Comparison of ENCODE assay signal across 8 mouse cellular contexts in the genomic region with DNA sequence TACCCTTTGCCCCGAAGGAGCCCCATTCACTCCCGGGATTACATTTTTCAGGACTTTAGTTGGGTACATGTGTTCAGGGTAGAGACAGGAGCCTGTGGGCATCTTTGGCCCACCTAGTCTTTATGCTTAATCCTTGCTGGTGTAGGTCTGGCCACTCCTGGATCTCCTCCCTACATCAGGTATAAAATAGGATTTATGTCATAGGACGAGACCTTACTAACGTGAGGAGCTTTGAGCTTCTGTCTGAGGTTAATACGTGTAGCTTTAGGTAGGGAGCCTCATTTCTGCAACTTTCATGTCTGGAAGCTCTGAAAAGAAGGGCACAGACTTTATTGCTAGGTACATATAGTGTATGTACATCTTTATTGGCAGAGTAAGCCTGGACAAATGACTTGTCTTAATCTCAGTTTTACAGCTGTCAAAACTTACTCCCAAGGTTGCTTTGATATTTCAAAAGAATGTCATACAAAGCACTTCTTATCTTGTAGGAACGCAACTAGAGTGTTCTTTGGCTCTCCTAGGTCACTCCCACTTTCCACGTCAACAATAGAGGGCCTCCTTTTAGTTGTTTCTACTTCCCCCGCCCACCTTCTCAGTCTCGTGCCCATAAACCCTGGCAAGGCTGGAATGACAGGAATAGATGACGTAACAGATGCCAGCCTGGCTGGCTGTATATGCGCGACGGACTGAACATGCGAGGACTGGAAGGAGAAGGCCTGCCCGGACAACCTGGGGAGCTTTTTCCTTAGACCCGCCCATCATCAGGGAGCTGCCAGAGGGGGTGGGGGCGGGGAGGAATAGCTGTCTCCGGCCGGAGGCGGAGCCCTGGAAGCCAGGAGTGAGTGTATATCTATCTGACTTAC. TPM values are rescaled to one million over a fixed set of nuclear protein-coding genes. Genes with fewer than 3 reads are reported as not detected.
DNase-seq lines count a peak whose midpoint lies in the region; TF ChIP-seq lines count a peak whose summit lies in the region.

No protein-coding gene starts in this region.

- no peak for TF ChIP-seq POLR2A in cortical plate, adult 2 months (IDR thresholded peaks at IDR 0.05; ENCODE audit: extremely low read depth, insufficient read depth, low read length)

- peaks cover 5% of the 10 kb centered on the region; the same call in 1 of the 2 replicates for H3K4me1 ChIP-seq in cortical plate, adult 2 months (ENCODE audit: control insufficient read depth, insufficient read depth, low read length)

- peaks cover 6% of the 10 kb centered on the region; the same call in 1 of the 2 replicates for H3K36me3 ChIP-seq in macrophage (ENCODE audit: inconsistent target)

- TF ChIP-seq CTCF in cortical plate, adult 2 months (IDR thresholded peaks at IDR 0.05; ENCODE audit: extremely low read depth, insufficient read depth, low read length), result no peak
- TF ChIP-seq CTCF in left cerebral cortex, adult 2 months (IDR thresholded peaks at IDR 0.05), result no peak

- intact Hi-C loops in gastrocnemius, postnatal 14 days (cut with DNase I; ENCODE audit: low total_unique reads), result no loop called here
- intact Hi-C loops in left cerebral cortex, adult 2 months (cut with DNase I), result loop anchor here (2.0 to 5.0 kb wide), 2 partner anchors 37 to 231 kb away; a partner anchor contains a TSS

- peak; percentile 84 for DNase-seq in adipocyte (ENCODE audit: low spot score)
- peak; percentile 59 for DNase-seq in gastrocnemius, postnatal 14 days
- peak; percentile 89 for DNase-seq in induced T-regulatory cell, adult 2 months (ENCODE audit: low read depth)
- DNase-seq in left cerebral cortex, adult 2 months (ENCODE audit: extremely low spot score in 1 of 2, low spot score in 2 of 2), result peak; percentile 31 to 41
- peak; percentile 59 to 76 for DNase-seq in right cerebral cortex, postnatal 10 days (ENCODE audit: low spot score in 2 of 2)
- DNase-seq in urinary bladder, postnatal 36 days (ENCODE audit: low spot score in 2 of 2), result peak; percentile 79 to 88

- peaks cover 27% of the 10 kb centered on the region for H3K79me2 ChIP-seq in macrophage (ENCODE audit: inconsistent target)

- no peak overlapping the region for H3K27ac ChIP-seq in cortical plate, adult 2 months (ENCODE audit: insufficient read depth, low read length)
- peak overlapping the region; percentile 86 for H3K27ac ChIP-seq in left cerebral cortex, adult 2 months
- H3K27ac ChIP-seq in macrophage, result peak overlapping the region; percentile 35

- H3K4me3 ChIP-seq in cortical plate, adult 2 months (ENCODE audit: insufficient read depth, low read length), result peak overlapping the region; percentile 86
- peak overlapping the region; percentile 79 for H3K4me3 ChIP-seq in left cerebral cortex, adult 2 months
- peak overlapping the region; percentile 89 for H3K4me3 ChIP-seq in macrophage (ENCODE audit: inconsistent target)

- WGBS in macrophage (ENCODE audit: missing documents), result 20% methylated on average over 20 of the region's 20 CpGs

RNA-seq across cellular contexts. Expression of a gene that starts 0.7 kb away (rescaled TPM):
- polyA plus RNA-seq in cortical plate, adult 2 months (2012; rRNA removed), result 55.0 and 56.1 TPM in 2 replicates
- 10 to 100 TPM; 18.3 to 18.7 TPM for total RNA-seq in gastrocnemius, postnatal 14 days (2021)
- 10 to 100 TPM; 45.9 to 47.9 TPM for total RNA-seq in left cerebral cortex, adult 2 months (2021)
- 10 to 100 TPM in 2 of 26 experiments, 1 to 10 TPM in 23, under 1 TPM in 1; 0.87 to 11.5 (median 2.3) TPM for total RNA-seq in macrophage (2018; cell fraction: chromatin; rRNA removed)
- total RNA-seq in macrophage (2018; cell fraction: cytosol; rRNA removed), result 10 to 100 TPM in 24 of 26 experiments, 1 to 10 TPM in 2; 8.2 to 24.7 (median 16.7) TPM
- total RNA-seq in macrophage (2018; cell fraction: nucleus; rRNA removed), result 10 to 100 TPM in 15 of 26 experiments, 1 to 10 TPM in 11; 5.1 to 25.3 (median 11.7) TPM
- 12.4 to 23.2 TPM (median 22.9 TPM) in 3 replicates for polyA plus RNA-seq in macrophage (2018)

RNA-seq across cellular contexts. Expression of a gene that starts 10.2 kb away (rescaled TPM):
- polyA plus RNA-seq in cortical plate, adult 2 months (2012; rRNA removed), result not detected in 2 replicates
- not detected for total RNA-seq in gastrocnemius, postnatal 14 days (2021)
- not detected for total RNA-seq in left cerebral cortex, adult 2 months (2021)
- total RNA-seq in macrophage (2018; cell fraction: chromatin; rRNA removed), result not detected
- total RNA-seq in macrophage (2018; cell fraction: cytosol; rRNA removed), result not detected
- not detected for total RNA-seq in macrophage (2018; cell fraction: nucleus; rRNA removed)
- not detected in 3 replicates for polyA plus RNA-seq in macrophage (2018)

RNA-seq across cellular contexts. Expression of a gene that starts 37.0 kb away (rescaled TPM):
- 0.23 TPM in 1 of 2 replicates, not detected in the other for polyA plus RNA-seq in cortical plate, adult 2 months (2012; rRNA removed)
- not detected for total RNA-seq in gastrocnemius, postnatal 14 days (2021)
- not detected for total RNA-seq in left cerebral cortex, adult 2 months (2021)
- not detected for total RNA-seq in macrophage (2018; cell fraction: chromatin; rRNA removed)
- total RNA-seq in macrophage (2018; cell fraction: cytosol; rRNA removed), result under 1 TPM in 1 of 26 experiments, not detected in 25; 0.14 TPM
- not detected for total RNA-seq in macrophage (2018; cell fraction: nucleus; rRNA removed)
- polyA plus RNA-seq in macrophage (2018), result not detected in 3 replicates

RNA-seq across cellular contexts. Expression of a gene that starts 37.5 kb away (rescaled TPM):
- 0.11 and 0.21 TPM in 2 replicates for polyA plus RNA-seq in cortical plate, adult 2 months (2012; rRNA removed)
- total RNA-seq in gastrocnemius, postnatal 14 days (2021), result 1 to 10 TPM; 5.0 to 6.6 TPM
- total RNA-seq in left cerebral cortex, adult 2 months (2021), result 10 to 100 TPM in 1 of 2 experiments, 1 to 10 TPM in 1; 8.8 to 12.1 TPM
- 1 to 10 TPM in 2 of 26 experiments, under 1 TPM in 6, not detected in 18; 0.69 to 1.2 (median 0.83) TPM for total RNA-seq in macrophage (2018; cell fraction: chromatin; rRNA removed)
- total RNA-seq in macrophage (2018; cell fraction: cytosol; rRNA removed), result under 1 TPM in 18 of 26 experiments, not detected in 8; 0.11 to 0.68 (median 0.21) TPM
- under 1 TPM in 2 of 26 experiments, not detected in 24; 0.36 to 0.62 TPM for total RNA-seq in macrophage (2018; cell fraction: nucleus; rRNA removed)
- 0.68 TPM in 1 of 3 replicates, not detected in the others for polyA plus RNA-seq in macrophage (2018)

RNA-seq across cellular contexts. Expression of a gene that starts 38.2 kb away (rescaled TPM):
- polyA plus RNA-seq in cortical plate, adult 2 months (2012; rRNA removed), result not detected in 2 replicates
- total RNA-seq in gastrocnemius, postnatal 14 days (2021), result under 1 TPM; 0.16 to 0.39 TPM
- under 1 TPM; 0.23 to 0.27 TPM for total RNA-seq in left cerebral cortex, adult 2 months (2021)
- not detected for total RNA-seq in macrophage (2018; cell fraction: chromatin; rRNA removed)
- total RNA-seq in macrophage (2018; cell fraction: cytosol; rRNA removed), result not detected
- not detected for total RNA-seq in macrophage (2018; cell fraction: nucleus; rRNA removed)
- polyA plus RNA-seq in macrophage (2018), result not detected in 3 replicates

Comparison
In these comparisons a context has a peak if more than half of its experiments do, and no peak if none do; other contexts are left out.
1. DNase-seq: peak in every context shown above with its lines; median percentile 89 in induced T-regulatory cell, adult 2 months; 84 in adipocyte; 84 in urinary bladder, postnatal 36 days; 68 in right cerebral cortex, postnatal 10 days; 59 in gastrocnemius, postnatal 14 days; 36 in left cerebral cortex, adult 2 months.